Mouse (Mus musculus) Patski (cell line): ENCODE data around the gene Smoc2. TPM values are rescaled to one million over a fixed set of nuclear protein-coding genes. Genes with fewer than 3 reads are reported as not detected.
A peak's percentile ranks its signal among the peaks of the same experiment; 100 is the strongest.

Experiments used
- ATAC-seq: fragments of 100-300 bp; one replicate; pipeline ENCODE4 v1.8.0; 2021
- CTCF ChIA-PET: fragments of 350-600 bp; sonication (Branson Sonifier 250); formaldehyde crosslinking; loops from one replicate; lab custom pipeline; 2022; ENCODE audit warnings: inconsistent platforms; lab: Charles Lee
- POLR2A ChIA-PET: fragments of 350-600 bp; sonication (Branson Sonifier 250); formaldehyde crosslinking; loops from one replicate; lab custom pipeline; 2022; ENCODE audit warnings: antibody characterized with exemption, inconsistent platforms; lab: Charles Lee
- DNase-seq: peaks from one replicate; pipeline ENCODE4 v3.0.0-alpha.2; 2011; ENCODE audit warnings: low read depth, low spot score
- H3K27me3 ChIP-seq: fragments of 371-371 bp; one replicate; pipeline ENCODE4 v1.5.1; 2021
- CTCF ChIP-seq: fragments of 100-300 bp; IDR thresholded peaks from one replicate; pipeline ENCODE4 v1.5.1; 2021
- in situ Hi-C: fragments of 300-500 bp; cut with MboI; formaldehyde crosslinking; loops from 3 replicates; pipeline ENCODE4 v1.11.1; 2018; ENCODE audit warnings: low pct_unique_long_range_greater_than_20kb, mixed read lengths
- polyA plus RNA-seq: library from polyadenylated mRNA; unstranded; gene quantifications from one replicate; pipeline ENCODE4 v1.2.3, GENCODE M21; 2021

Gene Smoc2
- polyA plus RNA-seq, 1 experiment from 2014 or later = 0.08 TPM

DNA sequence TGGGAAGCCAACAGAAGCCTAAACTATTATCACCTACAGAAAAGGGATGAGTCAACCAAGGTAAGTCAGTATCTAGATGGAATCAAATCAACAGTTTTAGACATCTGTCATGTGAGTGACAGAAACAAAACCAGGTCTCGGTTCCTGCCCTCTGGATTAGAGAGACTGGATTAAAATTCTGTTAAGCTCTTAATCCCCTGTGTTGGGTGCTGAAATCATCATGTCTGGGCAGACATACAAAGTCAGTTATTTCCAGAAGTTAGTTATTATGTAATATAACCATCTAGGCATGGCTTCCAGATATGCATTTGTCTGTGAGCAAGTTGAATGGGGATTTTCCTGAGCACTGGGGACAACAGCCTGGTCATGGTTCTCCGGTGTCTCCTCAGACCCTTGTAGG, 33.0 kb upstream of the Smoc2 start:
- in situ Hi-C loops = no loop called here
- no peak for DNase-seq
- CTCF ChIA-PET = interaction anchor here (1.7 kb wide), 1 partner anchor 12 kb away, joined by 4 read pairs; no protein-coding TSS in a partner anchor

DNA sequence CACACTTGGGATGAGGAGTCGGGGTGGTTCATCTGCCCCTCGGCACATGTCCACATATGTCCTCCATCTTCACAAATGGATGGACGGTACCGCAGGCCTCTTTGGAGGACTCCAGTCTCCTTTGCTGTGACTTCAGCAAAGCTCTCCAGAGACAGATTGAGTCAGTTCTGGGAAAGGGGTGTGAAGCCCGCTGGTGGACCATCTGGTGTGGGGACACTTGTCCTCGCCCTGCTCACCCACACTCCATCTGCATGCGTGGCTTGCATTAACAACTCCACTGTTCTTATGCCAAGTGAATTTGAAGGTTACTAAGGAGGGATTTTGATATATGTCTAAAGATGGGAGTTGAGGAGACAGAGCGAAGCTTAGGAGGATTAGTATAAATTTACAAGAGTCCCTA, 31.4 kb upstream of the Smoc2 start:
- in situ Hi-C loops = no loop called here
- peaks cover 13% of the 10 kb centered on the region for H3K27me3 ChIP-seq
- DNase-seq (no peak), ATAC-seq (no peak)
- no peak for TF ChIP-seq CTCF
- ChIA-PET POLR2A (no interaction called here), CTCF (no interaction called here)

More for the DNA sequence above, 33.0 kb upstream of the Smoc2 start:
- peaks cover 13% of the 10 kb centered on the region for H3K27me3 ChIP-seq
- ATAC-seq = no peak
- TF ChIP-seq CTCF = no peak
- POLR2A ChIA-PET = no interaction called here

DNA sequence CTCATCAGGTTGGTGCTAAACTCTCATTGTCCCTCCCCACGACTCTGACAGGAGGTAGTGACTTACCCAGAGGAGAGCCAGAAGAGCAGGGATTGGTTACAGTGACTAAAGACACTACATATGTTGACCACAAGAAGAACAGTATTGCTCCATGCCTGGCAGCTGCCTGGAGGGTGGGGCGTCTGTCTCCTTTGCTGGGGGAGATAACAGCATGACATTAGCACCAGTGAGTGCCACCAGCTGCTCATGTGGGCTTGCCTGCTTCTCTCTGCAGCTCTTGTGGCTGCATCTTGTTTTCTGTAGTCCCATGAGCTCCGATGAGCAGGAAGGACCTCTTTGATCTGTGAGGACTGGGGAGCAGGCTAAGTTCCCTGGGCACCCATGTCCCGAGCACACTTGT, 29.7 kb upstream of the Smoc2 start:
- POLR2A ChIA-PET = interaction anchor here (0.5 kb wide), 1 partner anchor 371 kb away, joined by 8 read pairs; no protein-coding TSS in a partner anchor
- in situ Hi-C loops = no loop called here
- ATAC-seq = no peak
- H3K27me3 ChIP-seq = peaks cover 13% of the 10 kb centered on the region
- DNase-seq = no peak
- no peak for TF ChIP-seq CTCF
- CTCF ChIA-PET = no interaction called here

DNA sequence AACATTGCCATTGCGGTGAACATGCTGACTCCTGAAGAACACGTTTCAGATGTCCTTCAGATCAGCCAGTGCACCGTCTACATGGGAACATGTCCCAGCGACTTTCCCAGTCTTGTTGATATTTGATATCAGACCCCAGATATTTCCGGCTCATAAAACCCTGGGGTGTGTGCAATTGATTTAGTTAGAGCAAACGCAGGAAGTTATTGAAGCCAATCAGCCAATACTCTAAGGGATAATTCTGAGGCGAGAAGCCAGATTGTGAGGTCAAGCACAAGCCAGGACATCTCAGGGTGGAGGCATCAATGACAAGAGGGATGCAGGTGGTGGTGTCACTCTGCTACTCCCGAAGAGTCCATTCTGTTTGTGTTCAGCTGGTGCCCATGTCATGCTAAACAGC, 28.9 kb upstream of the Smoc2 start:
- no peak for DNase-seq
- in situ Hi-C loops = no loop called here
- ChIA-PET POLR2A (no interaction called here), CTCF (no interaction called here)
- no peak for ATAC-seq
- no peak for TF ChIP-seq CTCF
- peaks cover 13% of the 10 kb centered on the region for H3K27me3 ChIP-seq

DNA sequence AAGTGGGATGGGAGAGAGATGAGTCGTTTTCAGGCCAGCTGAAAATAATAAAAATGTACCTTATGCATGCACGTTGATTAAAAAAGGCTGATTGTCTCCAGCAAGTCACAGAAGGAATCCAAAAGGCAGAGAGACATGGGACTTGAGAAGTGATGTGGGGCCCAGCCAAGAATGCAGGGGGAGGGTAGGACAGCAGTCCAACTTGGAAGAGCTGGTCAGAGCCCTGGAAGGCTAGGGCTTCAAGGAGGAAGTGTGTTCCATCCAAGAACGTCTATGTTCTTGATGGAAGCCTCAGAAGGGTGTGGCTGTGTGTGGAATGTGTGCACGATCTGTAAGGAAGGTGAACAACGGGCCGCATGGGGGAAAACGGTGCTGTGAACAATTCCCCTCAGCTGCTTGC, 26.9 kb upstream of the Smoc2 start:
- ChIA-PET POLR2A (no interaction called here), CTCF (interaction anchor here (0.8 to 1.3 kb wide), 3 partner anchors 12 to 681 kb away, joined by 3 read pairs; no protein-coding TSS in a partner anchor)
- ATAC-seq (no peak), DNase-seq (no peak)
- in situ Hi-C loops = no loop called here
- TF ChIP-seq CTCF = no peak
- H3K27me3 ChIP-seq = peaks cover 13% of the 10 kb centered on the region

DNA sequence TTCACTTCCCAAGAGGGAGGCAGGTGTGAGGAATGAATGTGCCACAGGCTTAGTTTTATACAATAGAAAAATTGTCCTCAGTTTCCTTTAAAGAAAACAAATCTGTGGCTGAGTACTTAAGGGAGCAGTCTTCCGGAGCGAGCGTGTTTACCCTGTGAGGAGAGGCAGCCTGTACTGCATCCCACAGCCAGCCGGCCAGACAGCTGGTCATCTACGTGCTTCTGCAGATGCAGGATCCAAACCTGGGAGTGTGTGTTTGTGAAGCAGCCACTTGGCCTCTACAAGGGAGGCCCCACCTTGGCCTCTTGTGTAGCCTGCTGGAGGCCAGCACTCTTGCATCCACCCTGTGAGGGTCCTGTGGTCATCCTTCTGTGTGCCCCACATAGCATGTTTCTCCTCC, 24.7 kb upstream of the Smoc2 start:
- DNase-seq (peak; percentile 19), ATAC-seq (peak; percentile 28)
- in situ Hi-C loops = no loop called here
- TF ChIP-seq CTCF = no peak
- ChIA-PET CTCF (no interaction called here), POLR2A (no interaction called here)
- H3K27me3 ChIP-seq = peaks cover 3% of the 10 kb centered on the region

DNA sequence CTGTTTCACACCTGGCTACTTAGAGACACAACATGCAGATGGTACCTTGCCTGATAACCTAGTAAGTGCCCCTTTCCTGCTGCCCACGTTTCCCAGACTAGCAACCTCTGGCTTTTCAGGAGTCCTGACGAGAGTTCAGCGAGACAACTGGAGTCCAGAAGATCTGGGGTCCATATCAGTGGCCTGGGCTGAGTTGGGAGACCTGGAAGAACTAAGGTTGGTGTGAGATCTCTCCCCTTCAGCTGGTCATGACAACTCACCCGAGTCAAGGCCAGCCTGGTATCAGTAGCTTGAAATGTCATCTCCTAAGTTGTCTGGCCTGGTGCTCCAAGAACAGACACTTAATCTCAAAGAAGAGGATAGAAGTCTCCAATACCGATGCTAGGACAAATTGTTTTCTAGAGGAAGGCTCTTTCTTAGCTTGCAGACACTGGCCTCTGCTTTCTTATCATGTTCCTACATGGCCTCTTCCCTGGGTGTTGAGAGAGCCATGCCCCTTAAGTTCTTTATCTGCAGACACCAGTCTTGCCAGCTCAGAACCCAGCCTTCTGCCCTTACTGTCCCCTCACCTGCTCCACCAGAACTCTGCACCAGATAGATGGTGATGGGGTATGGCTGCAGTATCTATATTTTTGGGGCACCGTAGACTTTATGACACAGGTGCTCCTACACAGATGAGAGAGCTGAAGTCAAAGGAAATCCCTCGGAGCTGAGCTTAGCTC, 21.3 kb upstream of the Smoc2 start:
- DNase-seq = no peak
- H3K27me3 ChIP-seq = no peaks in the 10 kb centered on the region
- POLR2A ChIA-PET = no interaction called here
- ATAC-seq = no peak
- in situ Hi-C loops = no loop called here
- CTCF ChIA-PET = interaction anchor here (1.2 to 1.5 kb wide), 2 partner anchors 12 to 25 kb away, joined by 3 to 4 read pairs; no protein-coding TSS in a partner anchor
- no peak for TF ChIP-seq CTCF

DNA sequence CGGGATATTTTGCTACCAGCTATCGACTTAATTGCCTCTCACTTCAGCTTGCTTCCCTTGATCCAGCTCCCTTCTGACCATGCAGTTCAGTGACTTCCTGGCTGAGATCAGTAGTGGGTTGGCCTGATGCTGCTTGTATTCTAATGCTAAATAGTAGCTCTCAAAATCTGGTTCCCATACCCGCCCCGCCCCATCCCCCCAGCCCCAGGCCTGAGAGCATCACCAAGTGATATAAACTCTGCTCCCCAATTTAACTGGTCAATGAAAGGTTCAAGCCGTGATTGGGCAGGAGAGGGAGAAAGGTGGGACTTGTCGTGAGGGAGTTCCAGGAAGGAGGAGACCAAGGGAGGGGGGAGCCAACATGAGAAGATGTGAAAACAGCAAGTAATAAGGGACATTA, 20.4 kb upstream of the Smoc2 start:
- no peak for TF ChIP-seq CTCF
- H3K27me3 ChIP-seq = no peaks in the 10 kb centered on the region
- POLR2A ChIA-PET = no interaction called here
- CTCF ChIA-PET = interaction anchor here (1.5 kb wide), 1 partner anchor 13 kb away, joined by 4 read pairs; no protein-coding TSS in a partner anchor
- in situ Hi-C loops = no loop called here
- no peak for DNase-seq
- no peak for ATAC-seq

DNA sequence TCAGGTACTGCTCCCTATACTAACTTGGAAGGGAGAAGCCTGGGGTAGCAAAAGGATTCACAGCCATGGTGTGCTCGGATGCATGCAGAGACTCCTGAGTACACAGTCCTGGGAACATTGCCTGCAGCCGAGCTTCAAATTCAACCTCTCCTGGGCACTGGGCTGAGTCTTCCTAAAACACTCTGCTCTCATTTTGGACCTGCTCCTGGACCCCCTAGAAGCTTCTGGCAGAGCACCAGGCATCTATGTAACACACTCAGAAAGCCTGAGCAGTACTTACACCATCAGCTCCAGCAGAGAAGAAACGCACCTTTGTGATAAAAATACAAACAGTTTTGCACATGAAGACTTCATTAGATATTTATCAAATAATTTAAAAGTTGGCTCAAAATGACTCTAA, 18.3 kb upstream of the Smoc2 start:
- DNase-seq (no peak), ATAC-seq (no peak)
- ChIA-PET POLR2A (no interaction called here), CTCF (no interaction called here)
- H3K27me3 ChIP-seq = no peaks in the 10 kb centered on the region
- no peak for TF ChIP-seq CTCF
- in situ Hi-C loops = no loop called here

DNA sequence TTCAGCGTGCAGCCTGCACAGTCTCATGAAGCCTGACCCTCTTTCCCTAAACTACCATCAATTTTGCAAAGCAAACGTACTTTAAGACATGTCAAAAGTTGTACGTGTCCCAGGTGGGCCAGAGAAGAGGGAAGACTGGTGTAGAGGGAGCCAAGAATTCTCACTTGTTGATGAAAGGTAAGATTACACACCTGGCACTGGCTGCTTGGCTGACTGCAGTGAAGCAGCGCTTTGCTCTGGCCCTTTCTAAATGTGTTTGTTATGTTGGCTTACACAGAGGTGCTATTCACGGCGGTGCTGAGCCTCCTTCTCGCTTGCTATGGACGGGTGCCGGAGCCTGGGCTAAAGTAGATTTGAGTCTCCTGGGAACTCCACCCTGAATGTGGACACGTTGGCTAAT, 17.1 kb upstream of the Smoc2 start:
- no peaks in the 10 kb centered on the region for H3K27me3 ChIP-seq
- TF ChIP-seq CTCF = no peak
- DNase-seq (no peak), ATAC-seq (no peak)
- in situ Hi-C loops = no loop called here
- CTCF ChIA-PET = interaction anchor here (1.4 kb wide), 1 partner anchor 26 kb away, joined by 3 read pairs; no protein-coding TSS in a partner anchor
- POLR2A ChIA-PET = no interaction called here

DNA sequence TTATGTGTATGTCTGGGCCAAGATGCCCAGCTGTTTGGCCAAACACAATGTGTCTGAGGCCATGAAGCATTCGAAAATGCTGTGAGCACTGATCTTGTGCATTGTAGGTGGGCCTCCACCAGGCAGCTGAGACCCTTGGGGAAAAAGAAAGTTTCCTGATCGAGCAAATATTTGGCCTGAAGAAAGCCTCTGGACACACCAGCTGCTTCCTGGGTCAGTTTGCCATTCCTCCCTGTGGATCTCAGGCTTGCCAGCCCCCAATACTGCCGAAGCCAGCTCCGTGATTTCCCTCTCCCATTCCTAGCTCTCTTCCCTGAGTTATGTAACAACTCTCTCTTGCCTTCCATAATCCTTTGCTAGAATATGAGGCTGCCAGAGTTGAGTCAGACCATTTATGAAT, 11.3 kb upstream of the Smoc2 start:
- ChIA-PET CTCF (no interaction called here), POLR2A (no interaction called here)
- in situ Hi-C loops = no loop called here
- TF ChIP-seq CTCF = no peak
- DNase-seq = no peak
- ATAC-seq = no peak
- no peaks in the 10 kb centered on the region for H3K27me3 ChIP-seq
